Mouse (Mus musculus): ENCODE results near the gene Acsl5. TPM values are rescaled to one million over a fixed set of nuclear protein-coding genes. Genes with fewer than 3 reads are reported as not detected.

Acsl5 gene
- polyA plus RNA-seq, 1 experiment from 2014 or later = 34.8 TPM

GRCm38 (mm10) chr19:55315452-55316108 is 63.8 kb downstream of the Acsl5 start, which contains the start of gene Zdhhc6:
Zdhhc6 (minus strand) TSS chr19:55316032.
- ATAC-seq (ENCODE audit: insufficient number of reproducible peaks, insufficient read depth, low FRiP score, low TSS enrichment, low read depth) = peak; percentile 60; the same call in 1 of the 2 replicates

GRCm38 (mm10) chr19:55316109-55316714 is 64.5 kb downstream of the Acsl5 start, which contains the start of gene Vti1a:
Vti1a (plus strand) TSS chr19:55316295.
- Histone ChIP-seq H3K4me1 (peaks cover 32% of the 10 kb centered on the region), H3K27me3 (no peaks in the 10 kb centered on the region), H3K4me2 (peak within 1 kb of the TSS; percentile 83), H3K9me3 (no peaks in the 10 kb centered on the region), H3K4me3 (peak within 1 kb of the TSS; percentile 83), H3K36me3 (peaks cover 15% of the 10 kb centered on the region), H3K27ac (peak within 1 kb of the TSS; percentile 89), H3K9ac (peak within 1 kb of the TSS; percentile 86)
- WGBS = under 1% methylated on average over 48 of the region's 48 CpGs
- peak; percentile 88 for ATAC-seq (ENCODE audit: insufficient number of reproducible peaks, insufficient read depth, low FRiP score, low TSS enrichment, low read depth)

More at GRCm38 (mm10) chr19:55315452-55316108, 63.8 kb downstream of the Acsl5 start, which contains the start of gene Zdhhc6:
- Histone ChIP-seq H3K4me2 (peak within 1 kb of the TSS; percentile 83), H3K36me3 (peaks cover 22% of the 10 kb centered on the region), H3K27ac (peak within 1 kb of the TSS; percentile 89), H3K27me3 (no peaks in the 10 kb centered on the region), H3K4me3 (peak within 1 kb of the TSS; percentile 83), H3K4me1 (peaks cover 32% of the 10 kb centered on the region), H3K9ac (peak within 1 kb of the TSS; percentile 86), H3K9me3 (no peaks in the 10 kb centered on the region)
- WGBS = 0% methylated on average over 60 of the region's 60 CpGs

DNA sequence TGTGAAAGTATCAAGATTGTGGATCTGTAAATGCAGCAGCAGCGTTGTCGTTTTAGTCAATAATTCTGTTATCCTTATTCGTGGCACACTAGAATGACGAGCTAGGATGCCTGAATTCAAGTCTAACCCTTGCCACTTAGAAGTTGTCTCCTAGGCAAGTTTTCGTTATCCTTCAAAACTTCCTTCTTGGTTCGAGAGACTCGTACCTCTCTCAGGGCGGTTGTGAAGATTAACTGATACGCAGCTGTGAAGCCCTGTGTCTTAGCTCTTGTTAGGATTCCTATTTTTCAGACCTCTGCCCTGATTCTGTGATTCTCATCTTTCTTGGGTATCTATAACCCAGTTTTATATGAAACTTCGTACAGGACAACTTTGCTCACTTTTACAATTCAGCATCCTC is 65.2 kb downstream of the Acsl5 start:
- H3K4me3 ChIP-seq = peak overlapping the region; percentile 83
- no peaks in the 10 kb centered on the region for H3K27me3 ChIP-seq
- peaks cover 8% of the 10 kb centered on the region for H3K36me3 ChIP-seq
- WGBS = 48% methylated on average over 10 of the region's 10 CpGs
- peak overlapping the region; percentile 86 for H3K9ac ChIP-seq
- H3K4me2 ChIP-seq = peak overlapping the region; percentile 83
- no peak for ATAC-seq (ENCODE audit: insufficient number of reproducible peaks, insufficient read depth, low FRiP score, low TSS enrichment, low read depth)
- no peak overlapping the region for H3K27ac ChIP-seq
- H3K9me3 ChIP-seq = no peaks in the 10 kb centered on the region
- H3K4me1 ChIP-seq = peaks cover 32% of the 10 kb centered on the region

DNA sequence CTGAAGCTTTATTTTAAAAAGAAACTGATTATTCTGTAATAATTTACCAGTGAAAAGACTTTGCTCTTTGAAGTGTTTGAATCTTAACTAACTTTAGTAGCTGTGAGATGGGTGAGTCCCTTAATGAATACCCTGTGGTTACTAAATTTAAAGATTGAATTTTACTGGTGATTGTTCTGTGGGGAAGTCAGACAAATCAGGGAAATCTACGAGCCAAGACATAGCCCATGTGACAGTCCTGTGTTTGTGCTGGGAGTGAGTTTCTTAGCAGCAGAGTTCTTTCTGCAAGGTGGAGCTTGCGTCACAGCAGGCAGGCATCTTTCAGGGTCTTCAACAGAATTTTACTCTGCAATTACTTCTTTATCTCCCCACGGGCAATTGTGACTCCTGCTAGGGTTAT is 67.3 kb downstream of the Acsl5 start:
- Histone ChIP-seq H3K9me3 (no peaks in the 10 kb centered on the region), H3K9ac (no peak overlapping the region), H3K27ac (no peak overlapping the region), H3K4me2 (no peak overlapping the region), H3K27me3 (no peaks in the 10 kb centered on the region), H3K36me3 (peaks cover 19% of the 10 kb centered on the region), H3K4me3 (no peak overlapping the region), H3K4me1 (peaks cover 24% of the 10 kb centered on the region)
- WGBS = 75% methylated on average over 3 of the region's 3 CpGs
- ATAC-seq (ENCODE audit: insufficient number of reproducible peaks, insufficient read depth, low FRiP score, low TSS enrichment, low read depth) = no peak

DNA sequence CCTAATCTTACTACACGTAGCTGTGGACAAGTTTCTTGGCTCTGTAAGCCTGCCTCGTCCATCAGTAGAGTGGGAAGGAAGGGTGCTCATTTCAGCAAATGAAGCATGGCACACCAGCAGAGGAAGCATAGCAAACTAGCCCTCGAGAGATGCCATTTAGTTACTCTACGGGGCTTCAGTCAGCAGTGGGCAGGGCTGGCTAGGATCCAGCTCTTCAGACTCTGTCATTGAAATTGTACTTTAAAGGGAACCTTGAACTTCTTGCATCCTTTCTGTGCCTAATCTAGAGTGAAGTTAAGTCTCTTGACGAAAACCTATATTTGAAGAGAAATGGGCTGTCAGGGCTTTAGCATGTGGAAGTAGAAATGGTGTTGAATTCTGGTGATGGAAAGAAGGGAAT is 67.8 kb downstream of the Acsl5 start:
- Histone ChIP-seq H3K9me3 (no peaks in the 10 kb centered on the region), H3K4me1 (peaks cover 20% of the 10 kb centered on the region), H3K27me3 (no peaks in the 10 kb centered on the region), H3K4me2 (no peak overlapping the region), H3K9ac (no peak overlapping the region), H3K4me3 (no peak overlapping the region), H3K27ac (no peak overlapping the region), H3K36me3 (peaks cover 23% of the 10 kb centered on the region)
- WGBS = 78% methylated on average over 5 of the region's 5 CpGs
- ATAC-seq (ENCODE audit: insufficient number of reproducible peaks, insufficient read depth, low FRiP score, low TSS enrichment, low read depth) = no peak

GRCm38 (mm10) chr19:55322604-55323003 is 70.9 kb downstream of the Acsl5 start:
- peaks cover 3% of the 10 kb centered on the region; the same call in 1 of the 2 replicates for H3K4me1 ChIP-seq
- no peak for ATAC-seq (ENCODE audit: insufficient number of reproducible peaks, insufficient read depth, low FRiP score, low TSS enrichment, low read depth)
- WGBS = 89% methylated on average over 8 of the region's 8 CpGs
- peaks cover 24% of the 10 kb centered on the region for H3K36me3 ChIP-seq
- H3K9me3 ChIP-seq = no peaks in the 10 kb centered on the region
- no peak overlapping the region for H3K9ac ChIP-seq
- no peak overlapping the region for H3K4me2 ChIP-seq
- no peak overlapping the region for H3K4me3 ChIP-seq
- H3K27ac ChIP-seq = no peak overlapping the region
- H3K27me3 ChIP-seq = no peaks in the 10 kb centered on the region

GRCm38 (mm10) chr19:55327510-55327909 is 75.8 kb downstream of the Acsl5 start:
- no peak overlapping the region for H3K4me2 ChIP-seq
- H3K36me3 ChIP-seq = peaks cover 53% of the 10 kb centered on the region
- no peak overlapping the region for H3K27ac ChIP-seq
- no peaks in the 10 kb centered on the region for H3K9me3 ChIP-seq
- no peaks in the 10 kb centered on the region for H3K4me1 ChIP-seq
- H3K9ac ChIP-seq = no peak overlapping the region
- H3K4me3 ChIP-seq = no peak overlapping the region
- no peaks in the 10 kb centered on the region for H3K27me3 ChIP-seq
- WGBS = 83% methylated on average over 4 of the region's 4 CpGs
- ATAC-seq (ENCODE audit: insufficient number of reproducible peaks, insufficient read depth, low FRiP score, low TSS enrichment, low read depth) = no peak

DNA sequence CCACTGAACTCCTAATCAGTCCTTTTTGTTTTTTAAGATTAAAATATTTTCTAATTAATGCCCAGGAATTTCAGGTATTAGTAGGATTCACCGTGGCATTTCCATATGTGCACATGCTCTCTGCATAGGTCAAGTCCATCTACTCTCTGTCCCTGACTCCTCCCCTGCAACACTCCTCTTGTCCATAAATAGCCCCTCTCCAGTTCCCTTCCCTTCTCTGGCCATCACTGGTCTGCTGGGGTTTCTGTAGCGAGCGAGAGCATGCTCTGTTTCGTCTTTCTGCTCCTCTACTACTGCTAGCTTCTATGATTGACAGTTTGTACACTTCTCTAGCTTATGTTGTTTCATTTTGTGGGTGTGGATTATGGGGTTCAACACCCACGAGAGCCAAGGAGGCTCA is 80.0 kb downstream of the Acsl5 start:
- no peak overlapping the region for H3K4me2 ChIP-seq
- no peak overlapping the region for H3K9ac ChIP-seq
- peaks cover 32% of the 10 kb centered on the region for H3K36me3 ChIP-seq
- no peak overlapping the region for H3K27ac ChIP-seq
- ATAC-seq (ENCODE audit: insufficient number of reproducible peaks, insufficient read depth, low FRiP score, low TSS enrichment, low read depth) = no peak
- WGBS = 91% methylated on average over 5 of the region's 5 CpGs
- no peaks in the 10 kb centered on the region for H3K9me3 ChIP-seq
- no peaks in the 10 kb centered on the region for H3K27me3 ChIP-seq
- H3K4me3 ChIP-seq = no peak overlapping the region
- 0 out of 2 replicates have a peak, but pooled peaks cover 4% of the 10 kb centered on the region for H3K4me1 ChIP-seq

DNA sequence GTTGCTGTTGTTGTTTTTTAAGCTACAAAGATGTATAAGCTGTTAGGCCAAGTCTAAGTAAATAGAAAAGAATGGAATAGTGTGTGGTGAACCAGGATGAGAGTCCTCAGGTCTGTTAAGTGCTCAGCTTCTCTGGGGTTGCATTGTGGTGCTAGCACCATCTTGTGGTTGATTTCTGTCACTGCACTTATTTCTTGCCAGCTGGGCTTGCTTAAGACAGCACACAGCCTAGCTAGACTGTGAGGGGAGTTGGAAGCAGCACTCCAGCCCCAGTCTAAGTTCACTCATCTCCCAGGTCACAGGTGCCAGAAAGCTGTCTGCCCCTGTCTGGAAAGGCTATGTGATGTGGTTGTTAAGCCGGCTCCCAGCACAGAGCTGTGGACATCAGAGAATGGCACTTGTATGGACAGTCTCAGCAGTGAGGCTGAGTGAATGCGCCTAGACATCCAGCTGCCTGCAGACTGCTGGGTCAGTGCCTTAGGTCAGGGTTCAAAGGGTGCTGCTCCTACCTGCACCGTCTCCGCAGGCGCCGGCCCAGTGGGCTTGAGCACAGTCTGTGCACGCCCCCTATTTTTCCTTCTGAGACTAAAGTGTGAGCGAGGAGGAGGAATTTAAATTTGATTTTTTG is 81.0 kb downstream of the Acsl5 start:
- Histone ChIP-seq H3K27ac (no peak overlapping the region), H3K4me3 (no peak overlapping the region), H3K27me3 (no peaks in the 10 kb centered on the region), H3K9me3 (no peaks in the 10 kb centered on the region), H3K9ac (no peak overlapping the region), H3K4me1 (peaks cover 11% of the 10 kb centered on the region; the same call in 1 of the 2 replicates), H3K36me3 (peaks cover 32% of the 10 kb centered on the region), H3K4me2 (no peak overlapping the region)
- peak; percentile 82; the same call in 1 of the 2 replicates for ATAC-seq (ENCODE audit: insufficient number of reproducible peaks, insufficient read depth, low FRiP score, low TSS enrichment, low read depth)
- WGBS = 91% methylated on average over 8 of the region's 8 CpGs

GRCm38 (mm10) chr19:55335881-55336280 is 84.1 kb downstream of the Acsl5 start:
- Histone ChIP-seq H3K36me3 (peaks cover 7% of the 10 kb centered on the region), H3K9me3 (no peaks in the 10 kb centered on the region), H3K9ac (no peak overlapping the region), H3K4me1 (peaks cover 17% of the 10 kb centered on the region), H3K4me2 (no peak overlapping the region), H3K27me3 (no peaks in the 10 kb centered on the region), H3K4me3 (no peak overlapping the region), H3K27ac (no peak overlapping the region)
- WGBS = 90% methylated on average over 1 of the region's 1 CpGs
- no peak for ATAC-seq (ENCODE audit: insufficient number of reproducible peaks, insufficient read depth, low FRiP score, low TSS enrichment, low read depth)

GRCm38 (mm10) chr19:55336441-55336840 is 84.7 kb downstream of the Acsl5 start:
- no peaks in the 10 kb centered on the region for H3K27me3 ChIP-seq
- WGBS = 89% methylated on average over 12 of the region's 12 CpGs
- H3K27ac ChIP-seq = no peak overlapping the region
- no peak for ATAC-seq (ENCODE audit: insufficient number of reproducible peaks, insufficient read depth, low FRiP score, low TSS enrichment, low read depth)
- H3K36me3 ChIP-seq = 0 out of 2 replicates have a peak, but pooled peaks cover 4% of the 10 kb centered on the region
- H3K4me1 ChIP-seq = peaks cover 17% of the 10 kb centered on the region
- no peak overlapping the region for H3K4me3 ChIP-seq
- H3K9ac ChIP-seq = no peak overlapping the region
- no peak overlapping the region for H3K4me2 ChIP-seq
- H3K9me3 ChIP-seq = no peaks in the 10 kb centered on the region

All from embryonic facial prominence, embryonic 13.5 days (tissue).